Mouse (Mus musculus): ENCODE measurements around the gene Bmper. TPM values are rescaled to one million over a fixed set of nuclear protein-coding genes. Genes with fewer than 3 reads are reported as not detected.

Bmper gene
- total and polyA plus RNA-seq, 3 experiments = 1.3 to 1.9 (median 1.4) TPM

- no peak overlapping the region for H3K4me3 ChIP-seq (replicated peaks in 1 of 3; ENCODE audit: low read depth in 2 of 3, low read length in 2 of 3, poor library complexity in 1 of 3)
- H3K4me1 ChIP-seq (ENCODE audit: control insufficient read depth in 1 of 2, insufficient read depth in 2 of 2) = peaks cover 0 to 22% of the 10 kb centered on the region in 2 experiments; a peak in 2 of 4 replicates
- no peaks in the 10 kb centered on the region for H3K27me3 ChIP-seq (replicated peaks)
- dilution Hi-C loops (cut with MboI; ENCODE audit: extremely low pct_ligation_motif_present, extremely low pct_unique_long_range_greater_than_20kb, low sequenced_read_pairs) = no loop called here
- no peak for DNase-seq (ENCODE audit: extremely low read depth)
- no peaks in the 10 kb centered on the region for H3K79me2 ChIP-seq (replicated peaks; ENCODE audit: control insufficient read depth, extremely low read depth, insufficient read depth, poor library complexity, severe bottlenecking)
- no peak overlapping the region for H3K4me2 ChIP-seq (ENCODE audit: insufficient read depth, low read depth, poor library complexity, severe bottlenecking)
- in situ Hi-C loops (cut with MboI; ENCODE audit: low pct_ligation_motif_present, low pct_unique_long_range_greater_than_20kb, low sequenced_read_pairs) = no loop called here
- TF ChIP-seq TCF12 (IDR thresholded peaks at IDR 0.05; ENCODE audit: low read depth, low read length) = no peak
- no peak for TF ChIP-seq SIN3A (IDR thresholded peaks at IDR 0.05; ENCODE audit: low read length)
- TF ChIP-seq ETS1 (conservative IDR thresholded peaks at IDR 0.05; ENCODE audit: low read depth, low read length) = no peak
- TF ChIP-seq KAT2A (IDR thresholded peaks at IDR 0.05; ENCODE audit: insufficient replicate concordance, low read length) = no peak
- TF ChIP-seq JUND (conservative IDR thresholded peaks at IDR 0.05; ENCODE audit: low read depth, low read length) = no peak
- TF ChIP-seq USF1 (IDR thresholded peaks at IDR 0.05; ENCODE audit: low read depth, low read length) = no peak
- no peaks in the 10 kb centered on the region for H3K9me3 ChIP-seq (replicated peaks; ENCODE audit: low read length)
- H3K9ac ChIP-seq (ENCODE audit: insufficient read depth, low read depth) = no peak overlapping the region
- no peaks in the 10 kb centered on the region for H3K36me3 ChIP-seq (replicated peaks in 1 of 2; ENCODE audit: control insufficient read depth in 1 of 2, insufficient read depth in 1 of 2, low read length in 1 of 2)
- H3K27ac ChIP-seq (ENCODE audit: insufficient read depth, low read depth) = no peak overlapping the region
Observed at GRCm38 (mm10) chr9:23255841-23256240, 33.0 kb downstream of the Bmper start.

- Histone ChIP-seq H3K27me3 (replicated peaks) (no peaks in the 10 kb centered on the region), H3K79me2 (replicated peaks; ENCODE audit: control insufficient read depth, extremely low read depth, insufficient read depth, poor library complexity, severe bottlenecking) (no peaks in the 10 kb centered on the region), H3K4me2 (ENCODE audit: insufficient read depth, low read depth, poor library complexity, severe bottlenecking) (no peak overlapping the region), H3K9ac (ENCODE audit: insufficient read depth, low read depth) (no peak overlapping the region), H3K27ac (ENCODE audit: insufficient read depth, low read depth) (no peak overlapping the region), H3K36me3 (replicated peaks in 1 of 2; ENCODE audit: control insufficient read depth in 1 of 2, insufficient read depth in 1 of 2, low read length in 1 of 2) (no peaks in the 10 kb centered on the region), H3K4me3 (replicated peaks in 1 of 3; ENCODE audit: low read depth in 2 of 3, low read length in 2 of 3, poor library complexity in 1 of 3) (no peak overlapping the region), H3K9me3 (replicated peaks; ENCODE audit: low read length) (no peaks in the 10 kb centered on the region), H3K4me1 (ENCODE audit: control insufficient read depth in 1 of 2, insufficient read depth in 2 of 2) (peaks cover 0 to 22% of the 10 kb centered on the region in 2 experiments; a peak in 2 of 4 replicates)
- dilution Hi-C loops (cut with MboI; ENCODE audit: extremely low pct_ligation_motif_present, extremely low pct_unique_long_range_greater_than_20kb, low sequenced_read_pairs) (no loop called here), in situ Hi-C loops (cut with MboI; ENCODE audit: low pct_ligation_motif_present, low pct_unique_long_range_greater_than_20kb, low sequenced_read_pairs) (no loop called here)
- no peak for DNase-seq (ENCODE audit: extremely low read depth)
- TF ChIP-seq ELF1 (IDR thresholded peaks at IDR 0.05; ENCODE audit: low read depth, low read length) = no peak
- no peak for TF ChIP-seq GABPA (IDR thresholded peaks at IDR 0.05; ENCODE audit: insufficient replicate concordance, low read depth, low read length)
- TF ChIP-seq E2F4 (IDR thresholded peaks at IDR 0.05; ENCODE audit: insufficient replicate concordance, low read depth, low read length) = no peak
- TF ChIP-seq ZC3H11A (IDR thresholded peaks at IDR 0.05; ENCODE audit: low read depth, low read length) = no peak
- TF ChIP-seq MAFK (IDR thresholded peaks at IDR 0.05; ENCODE audit: insufficient replicate concordance, low read length) = no peak
- TF ChIP-seq CHD1 (IDR thresholded peaks at IDR 0.05; ENCODE audit: low read depth, low read length) = no peak
- no peak for TF ChIP-seq BHLHE40 (IDR thresholded peaks at IDR 0.05; ENCODE audit: low read depth, low read length)
- TF ChIP-seq POLR2A (IDR thresholded peaks at IDR 0.05; ENCODE audit: low read depth, low read length) = no peak
- no peak for TF ChIP-seq NRF1 (IDR thresholded peaks at IDR 0.05; ENCODE audit: low read depth, low read length)
- TF ChIP-seq POLR2AphosphoS2 (IDR thresholded peaks at IDR 0.05; ENCODE audit: low read depth, low read length) = no peak
- TF ChIP-seq MXI1 (IDR thresholded peaks at IDR 0.05; ENCODE audit: low read depth, low read length) = no peak
- TF ChIP-seq SIN3A (IDR thresholded peaks at IDR 0.05; ENCODE audit: low read length) = no peak
- TF ChIP-seq USF1 (IDR thresholded peaks at IDR 0.05; ENCODE audit: low read depth, low read length) = no peak
- no peak for TF ChIP-seq MYC (IDR thresholded peaks at IDR 0.05; ENCODE audit: low read depth, low read length)
Observed at GRCm38 (mm10) chr9:23256576-23256975, 33.7 kb downstream of the Bmper start.
